ENCODE assay signal across 10 mouse cellular contexts in genomic region chr14:21439785-21440184, GRCm38 (mm10). TPM values are rescaled to one million over a fixed set of nuclear protein-coding genes. Genes with fewer than 3 reads are reported as not detected.
DNase-seq lines count a peak whose midpoint lies in the region; ATAC-seq and TF ChIP-seq lines count a peak whose summit lies in the region.
"Had no signal": no experiment of that assay in that cellular context is flagged by ENCODE, and none has a peak within 500 bp of the region (broad histone marks: within the 10 kb centered on the region; RNA-seq: fewer than 3 reads in every experiment).

No protein-coding gene starts in this region.

- H3K36me3 ChIP-seq in forebrain, postnatal 0 days (ENCODE audit: insufficient read depth) = no peaks in the 10 kb centered on the region
- H3K36me3 ChIP-seq in stomach, embryonic 15.5 days = no peaks in the 10 kb centered on the region

- no peak overlapping the region for H3K27ac ChIP-seq in forebrain, postnatal 0 days (ENCODE audit: low read depth, low read length)
- H3K27ac ChIP-seq in stomach, embryonic 15.5 days = no peak overlapping the region

- H3K27me3 ChIP-seq in forebrain, postnatal 0 days (ENCODE audit: insufficient read depth, low read length) = no peaks in the 10 kb centered on the region
- no peaks in the 10 kb centered on the region for H3K27me3 ChIP-seq in stomach, embryonic 15.5 days (replicated peaks)

- no peak overlapping the region for H3K9ac ChIP-seq in forebrain, postnatal 0 days
- H3K9ac ChIP-seq in stomach, embryonic 15.5 days = no peak overlapping the region

- no peak for ATAC-seq in CD4-positive, CD25-positive, alpha-beta regulatory T cell, adult 4 months
- peak; percentile 58 for ATAC-seq in forebrain, postnatal 0 days
- peak; percentile 53; the same call in 1 of the 2 replicates for ATAC-seq in stomach, embryonic 15.5 days (ENCODE audit: insufficient read depth, low FRiP score, low read depth)

- H3K4me2 ChIP-seq in forebrain, postnatal 0 days (ENCODE audit: low read depth) = no peak overlapping the region
- H3K4me2 ChIP-seq in stomach, embryonic 15.5 days = no peak overlapping the region
- H3K4me2 ChIP-seq: heart, embryonic 11.5 days had no signal

- peak; percentile 12 for DNase-seq in CD4-positive, CD25-positive, alpha-beta regulatory T cell, adult 2 months (ENCODE audit: low read depth, low spot score)
- DNase-seq in right cerebral cortex, postnatal 10 days (ENCODE audit: low spot score in 2 of 2) = peak; percentile 32 to 33
- DNase-seq in right cerebral cortex, adult 2 months (ENCODE audit: low spot score in 2 of 2) = no peak
- peak; percentile 35 for DNase-seq in forebrain, postnatal 0 days
- no peak for DNase-seq in urinary bladder, postnatal 36 days (ENCODE audit: low spot score in 2 of 2)
- no peak for DNase-seq in cerebellum, adult 11-12 months
- DNase-seq: kidney, postnatal 36 days had no signal

- H3K4me1 ChIP-seq in forebrain, postnatal 0 days (ENCODE audit: insufficient read depth) = no peaks in the 10 kb centered on the region
- peaks cover 17% of the 10 kb centered on the region for H3K4me1 ChIP-seq in stomach, embryonic 15.5 days

- 18% methylated on average over 4 of the region's 4 CpGs for WGBS in forebrain, postnatal 0 days
- WGBS in stomach, embryonic 15.5 days = 24% methylated on average over 4 of the region's 4 CpGs

- no peaks in the 10 kb centered on the region for H3K9me3 ChIP-seq in forebrain, postnatal 0 days (ENCODE audit: low read length)
- no peaks in the 10 kb centered on the region for H3K9me3 ChIP-seq in stomach, embryonic 15.5 days

- no peak for TF ChIP-seq CTCF in forebrain, postnatal 0 days (IDR thresholded peaks at IDR 0.05; ENCODE audit: low read depth)

- no peak overlapping the region for H3K4me3 ChIP-seq in forebrain, postnatal 0 days (ENCODE audit: low read depth, low read length)
- H3K4me3 ChIP-seq in stomach, embryonic 15.5 days (replicated peaks) = no peak overlapping the region

RNA-seq across cellular contexts. Expression of gene Kat6b, which starts 41.4 kb away (rescaled TPM):
- 10 to 100 TPM; 17.1 to 18.3 TPM for polyA plus RNA-seq in CD4-positive, CD25-positive, alpha-beta regulatory T cell, adult 4 months (2017; shearing (Covaris generic))
- total RNA-seq in forebrain, postnatal 0 days (2014; rRNA removed) = 29.9 and 35.8 TPM in 2 replicates
- polyA plus RNA-seq in forebrain, postnatal 0 days (2015; fragmentation: Nextera tagmentation; extraction: Ambion mirVana) = 10.0 and 16.9 TPM in 2 replicates
- polyA plus RNA-seq in stomach, embryonic 15.5 days (2015; fragmentation: Nextera tagmentation; extraction: Ambion mirVana) = 12.5 and 18.3 TPM in 2 replicates

Comparison
In these comparisons a context has a peak if more than half of its experiments do, and no peak if none do; other contexts are left out.
1. DNase-seq: peak in CD4-positive, CD25-positive, alpha-beta regulatory T cell, adult 2 months (single experiment), right cerebral cortex, postnatal 10 days (2 of 2) and forebrain, postnatal 0 days (single experiment); none in right cerebral cortex, adult 2 months (0 of 2), urinary bladder, postnatal 36 days (0 of 2) and cerebellum, adult 11-12 months (single experiment).